Comparison of ENCODE assay signal across 8 mouse cellular contexts in the genomic region with DNA sequence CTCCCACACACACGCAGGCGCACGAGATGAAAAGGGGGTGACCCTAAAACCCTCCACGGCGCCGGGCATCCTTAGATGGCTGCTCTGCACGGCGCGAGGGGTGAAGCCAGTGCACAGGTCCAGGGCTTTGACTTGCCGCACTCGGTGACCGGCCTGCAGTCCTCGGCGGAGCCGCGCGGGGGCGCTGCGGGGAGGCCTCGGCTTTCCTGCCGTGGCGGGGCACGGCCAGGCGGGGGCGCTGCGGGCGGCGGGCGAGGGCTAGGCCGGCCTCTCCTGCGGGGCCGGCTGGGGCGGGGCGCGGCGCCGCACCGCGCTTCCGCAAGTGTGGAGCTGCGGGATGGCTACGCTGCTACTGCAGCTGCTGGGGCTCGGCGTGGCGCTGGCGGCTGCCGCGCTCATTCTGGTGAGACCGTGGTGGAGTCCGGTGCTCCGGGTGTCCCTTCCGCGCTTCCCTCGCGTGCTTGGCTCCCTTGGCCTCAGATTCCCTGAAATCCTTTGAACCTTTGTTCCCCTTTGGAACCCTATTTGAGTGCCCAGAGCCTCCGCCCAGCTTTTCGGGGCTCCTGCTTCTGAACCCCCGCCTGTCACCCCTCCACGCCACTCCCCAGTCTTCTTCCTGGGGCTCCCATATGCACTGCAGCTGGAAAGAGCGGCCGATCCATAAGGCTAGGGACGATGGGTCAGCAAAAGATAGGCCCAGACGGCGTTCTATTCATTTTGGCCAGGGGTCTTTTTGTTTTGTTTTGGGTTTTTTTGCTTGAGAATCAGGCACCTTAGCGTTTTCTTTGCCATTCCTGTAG. TPM values are rescaled to one million over a fixed set of nuclear protein-coding genes. Genes with fewer than 3 reads are reported as not detected.
DNase-seq lines count a peak whose midpoint lies in the region; ATAC-seq lines count a peak whose summit lies in the region.

A gene (minus strand): TSS at position 147 of the 800 bp plus-strand sequence.
A gene (plus strand): TSS at position 293 of the 800 bp plus-strand sequence.

- no peaks in the 10 kb centered on the region for H3K27me3 ChIP-seq in hindbrain, embryonic 15.5 days

- ATAC-seq in hindbrain, embryonic 15.5 days (ENCODE audit: low FRiP score, low read depth), result peak; percentile 94

- WGBS in hindbrain, embryonic 15.5 days, result under 1% methylated on average over 59 of the region's 65 CpGs

- peaks cover 23% of the 10 kb centered on the region for H3K4me1 ChIP-seq in hindbrain, embryonic 15.5 days (replicated peaks)

- peak within 1 kb of the TSS; percentile 98 for H3K9ac ChIP-seq in hindbrain, embryonic 15.5 days

- no peaks in the 10 kb centered on the region for H3K9me3 ChIP-seq in hindbrain, embryonic 15.5 days

- peaks cover 25% of the 10 kb centered on the region for H3K36me3 ChIP-seq in hindbrain, embryonic 15.5 days

- peak within 1 kb of the TSS; percentile 70 for H3K4me2 ChIP-seq in hindbrain, embryonic 15.5 days

- peak; percentile 79 for DNase-seq in R1 (ENCODE audit: low read depth, low spot score)
- peak; percentile 91 to 94 for DNase-seq in cerebellum, postnatal 36 days
- peak; percentile 90 for DNase-seq in gastrocnemius, adult 18-20 months (ENCODE audit: low spot score)
- DNase-seq in left cerebral cortex, adult 11 months (ENCODE audit: low spot score), result peak; percentile 81
- DNase-seq in lung, postnatal 36 days, result peak; percentile 87
- DNase-seq in retina, embryonic 14.5 days (ENCODE audit: low spot score), result peak; percentile 82
- DNase-seq in thymus, postnatal 4 days, result peak; percentile 94

- H3K4me3 ChIP-seq in hindbrain, embryonic 15.5 days, result peak within 1 kb of the TSS; percentile 81

- peak within 1 kb of the TSS; percentile 99 for H3K27ac ChIP-seq in hindbrain, embryonic 15.5 days (replicated peaks)

RNA-seq across cellular contexts. Expression of the first gene that starts in this region (rescaled TPM):
- total RNA-seq in gastrocnemius, adult 18-20 months (2021), result 10 to 100 TPM; 10.2 to 10.9 TPM
- 70.1 and 75.6 TPM in 2 replicates for polyA plus RNA-seq in hindbrain, embryonic 15.5 days (2015; fragmentation: Nextera tagmentation; extraction: Ambion mirVana)

RNA-seq across cellular contexts. Expression of the second gene that starts in this region (rescaled TPM):
- 1 to 10 TPM; 6.5 to 7.6 TPM for total RNA-seq in gastrocnemius, adult 18-20 months (2021)
- polyA plus RNA-seq in hindbrain, embryonic 15.5 days (2015; fragmentation: Nextera tagmentation; extraction: Ambion mirVana), result 45.0 and 45.4 TPM in 2 replicates

Comparison
In these comparisons a context has a peak if more than half of its experiments do, and no peak if none do; other contexts are left out.
1. Peak in every context shown above with its lines: DNase-seq, ATAC-seq, H3K4me3 ChIP-seq and H3K27ac ChIP-seq.